In genomic region chr7:26808592-26808991, GRCm38 (mm10) we compare ENCODE assay signal across 37 mouse cellular contexts. TPM values are rescaled to one million over a fixed set of nuclear protein-coding genes. Genes with fewer than 3 reads are reported as not detected.
"Had no signal": no experiment of that assay in that cellular context is flagged by ENCODE, and none has a peak within 500 bp of the region (broad histone marks: within the 10 kb centered on the region; RNA-seq: fewer than 3 reads in every experiment).

Cyp2g1 (plus strand) TSS chr7:26808892.

- H3K4me1 ChIP-seq: limb, embryonic 10.5 days; limb, embryonic 12.5 days; limb, embryonic 13.5 days; limb, embryonic 15.5 days; liver, embryonic 12.5 days; liver, embryonic 13.5 days; liver, embryonic 15.5 days; lung, embryonic 15.5 days; megakaryocyte, embryonic 14.5 days; midbrain, embryonic 10.5 days; midbrain, embryonic 12.5 days; midbrain, embryonic 13.5 days; midbrain, embryonic 15.5 days; neural tube, embryonic 12.5 days had no signal

- DNase-seq: left cerebral cortex, postnatal 4 days; liver; liver, embryonic 13.5 days; liver, postnatal 0 days; lung, adult 18-20 months; lung, adult 2 months; lung, embryonic 14.5 days; lung, postnatal 10 days; lung, postnatal 14 days; lung, postnatal 36 days; lung, postnatal 4 days; midbrain, embryonic 14.5 days had no signal

- ATAC-seq: liver, embryonic 12.5 days; liver, postnatal 0 days; lung, postnatal 0 days; midbrain, embryonic 13.5 days; midbrain, embryonic 15.5 days; midbrain, embryonic 16.5 days had no signal

- H3K4me2 ChIP-seq: limb, embryonic 12.5 days; limb, embryonic 13.5 days; limb, embryonic 15.5 days; liver, embryonic 11.5 days; liver, embryonic 12.5 days; liver, embryonic 13.5 days; liver, embryonic 15.5 days; lung, embryonic 14.5 days; lung, embryonic 15.5 days; midbrain, embryonic 11.5 days; midbrain, embryonic 12.5 days; midbrain, embryonic 13.5 days; midbrain, embryonic 15.5 days; neural tube, embryonic 12.5 days had no signal

- H3K27ac ChIP-seq: limb, embryonic 10.5 days; limb, embryonic 12.5 days; limb, embryonic 13.5 days; limb, embryonic 15.5 days; liver, embryonic 12.5 days; liver, embryonic 13.5 days; liver, embryonic 14.5 days; liver, embryonic 15.5 days; lung, embryonic 15.5 days; macrophage; midbrain, embryonic 10.5 days; midbrain, embryonic 12.5 days; midbrain, embryonic 13.5 days; midbrain, embryonic 15.5 days; neural tube, embryonic 12.5 days had no signal

- H3K4me3 ChIP-seq: limb, embryonic 10.5 days; limb, embryonic 12.5 days; limb, embryonic 13.5 days; limb, embryonic 15.5 days; liver, embryonic 12.5 days; liver, embryonic 13.5 days; liver, embryonic 15.5 days; lung, embryonic 15.5 days; megakaryocyte, embryonic 14.5 days; midbrain, embryonic 10.5 days; midbrain, embryonic 12.5 days; midbrain, embryonic 13.5 days; midbrain, embryonic 15.5 days; myocyte; neural tube, embryonic 12.5 days had no signal

- H3K36me3 ChIP-seq: limb, embryonic 10.5 days; limb, embryonic 12.5 days; limb, embryonic 13.5 days; limb, embryonic 15.5 days; liver, embryonic 12.5 days; liver, embryonic 13.5 days; liver, embryonic 15.5 days; lung, embryonic 15.5 days; midbrain, embryonic 10.5 days; midbrain, embryonic 12.5 days; midbrain, embryonic 13.5 days; midbrain, embryonic 15.5 days; neural tube, embryonic 12.5 days had no signal

- H3K27me3 ChIP-seq: limb, embryonic 12.5 days; limb, embryonic 13.5 days; limb, embryonic 15.5 days; liver, embryonic 12.5 days; liver, embryonic 13.5 days; liver, embryonic 15.5 days; lung, embryonic 15.5 days; megakaryocyte, embryonic 14.5 days; midbrain, embryonic 12.5 days; midbrain, embryonic 13.5 days; midbrain, embryonic 15.5 days; neural tube, embryonic 12.5 days had no signal

- H3K9me3 ChIP-seq: limb, embryonic 10.5 days; limb, embryonic 13.5 days; limb, embryonic 15.5 days; liver, embryonic 12.5 days; liver, embryonic 13.5 days; liver, embryonic 15.5 days; lung, embryonic 15.5 days; megakaryocyte, embryonic 14.5 days; midbrain, embryonic 10.5 days; midbrain, embryonic 12.5 days; midbrain, embryonic 13.5 days; midbrain, embryonic 15.5 days had no signal

- H3K9ac ChIP-seq: limb, embryonic 12.5 days; limb, embryonic 13.5 days; limb, embryonic 15.5 days; liver, embryonic 12.5 days; liver, embryonic 13.5 days; liver, embryonic 14.5 days; liver, embryonic 15.5 days; liver, postnatal 0 days; lung, embryonic 14.5 days; lung, embryonic 15.5 days; midbrain, embryonic 12.5 days; midbrain, embryonic 13.5 days; midbrain, embryonic 15.5 days; neural tube, embryonic 12.5 days had no signal

RNA-seq across cellular contexts. Expression of gene Cyp2g1, which starts in this region (rescaled TPM):
- polyA plus RNA-seq: limb, embryonic 10.5 days; limb, embryonic 11.5 days; limb, embryonic 12.5 days; limb, embryonic 13.5 days; limb, embryonic 14.5 days; limb, embryonic 15.5 days; liver, embryonic 11.5 days; liver, embryonic 12.5 days; liver, embryonic 13.5 days; liver, embryonic 14.5 days; liver, embryonic 15.5 days; liver, embryonic 16.5 days; lung, adult 2 months; lung, embryonic 14.5 days; lung, embryonic 15.5 days; lung, embryonic 16.5 days; macrophage; midbrain, embryonic 10.5 days; midbrain, embryonic 11.5 days; midbrain, embryonic 12.5 days; midbrain, embryonic 13.5 days; midbrain, embryonic 15.5 days; midbrain, embryonic 16.5 days; myocyte; neural tube, embryonic 11.5 days; neural tube, embryonic 12.5 days had no signal
